Mouse (Mus musculus): ENCODE results near the gene Rragc.

Rragc gene

DNA sequence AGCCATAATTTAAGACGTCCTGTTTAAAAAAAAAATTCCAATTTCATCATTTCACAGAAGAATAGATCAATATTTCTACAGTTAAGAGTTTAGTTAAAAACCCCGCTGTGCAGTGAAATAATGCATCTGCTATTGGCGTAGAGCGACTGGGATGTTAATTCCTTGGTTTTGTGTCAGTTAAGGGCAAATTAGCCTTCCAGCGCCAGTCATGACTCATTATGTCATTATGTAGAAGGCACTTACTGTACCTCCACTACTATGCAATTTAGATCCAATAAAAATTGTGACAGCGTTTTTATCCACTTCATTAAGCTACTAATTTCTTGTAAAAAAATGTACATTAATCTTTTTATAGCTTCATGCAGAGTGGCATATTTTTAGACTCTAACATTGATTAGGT lies 31.7 kb downstream of the Rragc start:
- in situ Hi-C loops (cut with MboI, MseI), result loop anchor here (5.0 to 25.0 kb wide), 2 partner anchors 68 to 1038 kb away; partner anchors contain the start of gene Rspo1

DNA sequence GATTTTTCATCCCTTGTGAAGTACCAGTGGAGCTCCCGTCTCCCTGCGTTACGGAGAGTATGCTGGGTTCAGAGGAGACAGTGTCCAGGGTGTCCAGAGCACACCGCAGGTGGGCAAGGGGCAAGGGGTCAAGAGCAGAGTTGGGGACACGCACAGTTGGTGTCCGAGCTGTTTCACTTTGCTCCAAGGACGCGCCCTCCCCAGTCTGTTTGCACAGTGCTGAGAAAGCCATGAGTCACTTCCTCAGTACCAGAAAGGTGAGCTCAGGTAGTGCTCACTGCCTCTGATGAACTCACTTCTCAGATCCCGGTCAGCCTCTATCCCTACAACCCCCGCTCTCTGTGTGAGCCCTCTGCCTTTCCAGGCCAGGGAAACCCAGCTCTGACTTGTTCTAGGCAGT lies 32.4 kb downstream of the Rragc start:
- in situ Hi-C loops (cut with MboI, MseI), result loop anchor here (5.0 to 25.0 kb wide), 2 partner anchors 68 to 1038 kb away; partner anchors contain the start of gene Rspo1

GRCm38 (mm10) chr4:123952059-123952458 lies 34.8 kb downstream of the Rragc start:
- in situ Hi-C loops (cut with MboI, MseI), result no loop called here

DNA sequence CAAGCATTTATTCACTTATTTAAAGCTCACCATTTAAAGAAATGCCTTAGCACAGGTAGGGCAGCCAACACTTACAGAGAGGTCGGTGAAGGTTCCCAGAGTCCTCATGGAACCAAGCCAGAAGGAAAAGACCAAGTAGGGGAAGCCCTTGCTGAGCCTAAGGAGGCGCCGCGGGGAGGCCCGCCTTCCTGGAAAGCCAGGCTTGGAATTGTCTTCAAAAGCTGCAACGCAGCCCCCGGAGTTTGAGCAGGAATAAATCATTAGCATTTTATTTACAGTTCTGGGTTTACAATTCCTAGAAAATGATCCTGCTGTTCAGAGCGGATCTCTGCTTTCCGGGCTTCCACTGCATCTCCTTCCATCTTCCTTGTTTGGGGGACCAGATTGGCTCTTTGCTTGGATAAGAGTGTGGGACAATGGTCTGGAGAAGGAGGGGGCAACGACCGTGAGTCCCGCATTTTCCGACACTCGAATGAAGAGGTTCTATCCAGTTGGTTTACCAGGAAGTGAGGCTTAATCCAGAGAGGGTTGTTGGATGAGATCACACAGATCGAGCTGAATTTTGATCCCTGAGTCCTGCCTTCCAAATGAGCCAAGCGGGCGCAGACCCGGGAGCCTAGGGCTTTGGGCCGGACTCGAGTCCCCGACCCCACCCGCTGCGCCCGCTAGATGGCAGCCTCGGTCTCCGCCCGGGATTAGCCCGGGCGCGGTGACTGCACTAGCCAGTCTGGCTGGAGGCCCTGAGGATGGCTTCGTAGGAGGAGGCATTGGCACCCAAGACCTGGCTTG lies 39.7 kb downstream of the Rragc start:
- in situ Hi-C loops (cut with MboI, MseI), result no loop called here

- in situ Hi-C loops (cut with MboI, MseI), result no loop called here
Observed at GRCm38 (mm10) chr4:123957492-123957808, 40.2 kb downstream of the Rragc start.

- in situ Hi-C loops (cut with MboI, MseI), result no loop called here
Observed at GRCm38 (mm10) chr4:123957891-123958290, 40.6 kb downstream of the Rragc start.

DNA sequence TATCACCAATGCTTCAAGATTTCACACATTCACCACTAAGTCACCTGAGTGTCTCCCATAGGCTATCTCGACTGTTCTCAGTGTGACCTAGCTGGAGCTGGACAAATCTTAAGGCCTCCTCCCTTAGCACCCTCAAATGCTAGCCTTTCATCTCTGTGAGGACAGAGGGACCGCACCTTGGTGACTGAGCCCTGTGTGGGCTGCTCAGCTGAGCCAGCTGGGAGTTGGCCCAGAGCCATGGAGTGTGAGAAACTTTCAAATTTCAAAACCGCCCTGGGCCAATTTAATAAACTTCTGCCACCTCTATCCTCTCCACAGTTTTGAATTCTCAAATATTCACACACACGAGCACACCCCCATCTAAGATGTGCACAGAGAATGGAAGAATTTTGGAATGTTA lies 43.7 kb downstream of the Rragc start:
- in situ Hi-C loops (cut with MboI, MseI), result no loop called here

GRCm38 (mm10) chr4:123962721-123963120 lies 45.5 kb downstream of the Rragc start:
- in situ Hi-C loops (cut with MboI, MseI), result no loop called here

- in situ Hi-C loops (cut with MboI, MseI), result no loop called here
Observed at GRCm38 (mm10) chr4:123968663-123969321, 51.5 kb downstream of the Rragc start.

DNA sequence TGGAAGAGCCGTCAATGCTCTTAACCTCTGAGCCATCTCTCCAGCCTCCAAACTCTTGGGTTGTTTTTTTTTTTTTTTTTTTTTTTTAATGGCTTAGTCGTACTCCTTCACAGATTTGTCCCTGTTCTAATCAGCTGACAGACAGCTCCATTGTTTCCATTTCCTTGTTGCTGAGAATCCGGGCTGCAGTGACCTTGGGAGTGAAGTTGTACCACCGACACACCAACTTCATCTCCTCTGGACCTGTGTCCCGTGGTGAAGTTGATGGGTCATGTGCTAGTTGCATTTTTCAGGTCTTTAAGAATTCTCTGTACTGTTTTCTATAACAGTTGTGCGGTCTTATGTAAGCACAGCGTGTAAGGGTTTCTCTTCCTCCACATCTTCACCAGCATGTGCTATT lies 52.2 kb downstream of the Rragc start:
- in situ Hi-C loops (cut with MboI, MseI), result no loop called here

DNA sequence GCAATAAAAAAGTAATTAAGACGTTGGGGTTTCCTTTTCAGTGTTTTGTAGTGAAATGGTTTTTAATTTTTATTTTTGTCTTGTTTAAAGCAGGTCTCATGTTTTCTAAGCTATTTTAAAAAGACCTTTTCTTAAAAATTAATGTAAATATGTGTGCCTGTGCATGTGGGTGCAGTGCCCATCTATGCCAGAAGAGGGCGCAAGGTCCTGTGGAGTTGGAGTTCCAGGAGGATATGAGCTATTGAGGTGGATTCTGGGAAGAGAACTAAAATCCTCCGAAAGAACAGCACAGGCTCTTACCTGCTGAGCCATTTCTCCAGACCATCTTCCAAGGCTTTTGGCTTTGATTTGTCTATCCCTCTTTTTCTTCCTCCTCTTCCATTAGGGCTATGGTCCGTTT lies 53.8 kb downstream of the Rragc start:
- in situ Hi-C loops (cut with MboI, MseI), result no loop called here

DNA sequence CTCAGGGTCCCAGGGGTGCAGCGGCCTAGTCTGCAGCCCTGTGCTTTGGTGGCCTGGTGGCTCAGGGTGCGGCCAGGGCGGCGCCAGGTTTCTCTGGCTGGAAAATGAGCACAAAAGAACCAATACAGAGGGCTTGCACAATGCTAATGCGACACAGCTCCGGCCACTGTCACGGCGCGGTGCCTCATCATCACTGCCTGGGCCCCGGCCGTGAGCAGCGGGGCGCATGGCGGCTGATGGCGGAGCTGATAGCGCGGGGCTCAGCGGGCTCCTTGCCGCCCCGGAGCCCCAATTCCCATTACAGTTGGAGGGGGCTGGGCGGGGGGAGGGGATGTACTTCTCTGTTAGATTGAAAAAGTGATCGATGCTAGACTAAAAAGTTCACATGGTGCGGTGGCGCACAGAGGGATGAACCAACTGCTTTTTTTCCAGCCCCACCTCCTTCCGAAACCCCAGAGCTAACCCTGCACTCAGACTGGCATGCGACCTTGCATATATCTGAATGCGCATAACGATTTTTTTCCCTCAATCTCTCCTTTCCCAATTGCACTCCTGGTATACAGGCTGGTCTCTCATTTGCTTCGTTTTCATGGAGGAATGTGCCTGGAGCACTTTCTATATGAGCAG lies 55.3 kb downstream of the Rragc start:
- in situ Hi-C loops (cut with MboI, MseI), result no loop called here

GRCm38 (mm10) chr4:123982105-123982504 lies 64.9 kb downstream of the Rragc start:
- in situ Hi-C loops (cut with MboI, MseI), result no loop called here
